Mouse (Mus musculus) adrenal gland, postnatal 4 days (tissue): ENCODE measurements around the gene Mlx. TPM values are rescaled to one million over a fixed set of nuclear protein-coding genes. Genes with fewer than 3 reads are reported as not detected.

Experiments
- DNase-seq, 2 experiments: peaks; one replicate each; pipeline ENCODE4 v3.0.0; 2021 to 2022; ENCODE audit warnings: low spot score in 2 of 2, mixed read lengths in 2 of 2
- long read RNA-seq, 2 experiments: library from polyadenylated mRNA; stranded (forward); transcript quantifications; one replicate each; pipeline ENCODE4 v2.0.0; 2021
- total RNA-seq, 2 experiments: library from RNA; stranded (reverse); gene quantifications; 2 replicates each; pipeline ENCODE4 v1.2.3; 2021

Gene Mlx
- 10 to 100 TPM; 27.3 to 27.5 TPM for total RNA-seq
- long read RNA-seq, experiment 1, transcript Mlx-202 (8 exons, 1,826 nt) = major isoform, 22 of 31 reads
- long read RNA-seq, experiment 1, partial matches to known transcripts = 0 of 31 reads
- long read RNA-seq, experiment 1, other reads (novel, unspliced or antisense) = 5 of 31 reads
- long read RNA-seq, experiment 2, transcript Mlx-201 (8 exons, 1,965 nt) = minor isoform, 9 of 41 reads
- long read RNA-seq, experiment 2, transcript Mlx-202 (8 exons, 1,826 nt) = major isoform, 11 of 41 reads
- long read RNA-seq, experiment 2, partial matches to known transcripts = 0 of 41 reads
- long read RNA-seq, experiment 2, other reads (novel, unspliced or antisense) = 17 of 41 reads

DNA sequence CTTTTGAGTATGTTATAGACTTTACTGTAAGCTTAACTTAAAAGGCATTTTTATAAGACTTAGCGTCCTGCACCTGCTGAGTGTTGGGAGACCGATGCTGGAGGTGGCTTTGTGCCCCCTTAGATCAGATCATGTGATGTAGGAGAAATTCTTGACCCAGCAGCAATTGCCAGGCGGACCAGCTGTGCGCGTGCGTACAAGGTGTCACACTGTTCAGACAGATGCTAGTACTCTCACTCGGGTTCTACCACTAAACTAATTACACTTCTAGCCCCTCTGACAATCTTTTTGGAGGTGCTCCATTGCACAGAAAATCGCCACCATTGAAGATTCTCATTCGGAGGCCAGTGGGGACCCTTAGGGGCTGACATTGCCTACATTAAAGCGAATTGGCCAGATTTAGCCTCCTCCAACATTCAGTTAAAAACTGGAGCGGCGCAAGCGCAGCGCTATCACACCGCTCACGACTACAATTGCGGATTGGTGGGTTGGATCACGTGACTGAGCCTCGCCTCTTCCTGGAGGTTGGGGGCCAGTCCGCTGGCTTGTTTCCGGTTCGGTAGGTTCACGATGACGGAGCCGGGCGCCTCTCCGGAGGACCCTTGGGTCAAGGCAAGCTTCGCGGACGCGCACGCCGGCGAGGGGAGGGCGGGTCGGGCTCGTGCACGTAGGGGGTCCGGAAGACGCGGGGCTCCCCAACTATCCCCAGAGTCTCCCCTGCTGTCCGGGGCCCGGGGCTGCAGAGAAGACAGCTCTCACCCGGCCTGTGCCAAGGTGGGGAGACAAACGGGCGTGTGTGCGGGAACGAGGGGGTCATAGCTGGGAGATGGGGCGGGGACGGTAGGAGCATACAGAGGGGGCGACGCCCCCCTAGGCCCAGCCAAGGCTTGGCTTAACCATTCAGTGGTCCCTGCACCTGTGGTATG lies at the start of gene Mlx:
Gene Mlx (plus strand): TSS at position 522 of the 926 bp plus-strand sequence.
- peak; percentile 69 to 78 for DNase-seq

DNA sequence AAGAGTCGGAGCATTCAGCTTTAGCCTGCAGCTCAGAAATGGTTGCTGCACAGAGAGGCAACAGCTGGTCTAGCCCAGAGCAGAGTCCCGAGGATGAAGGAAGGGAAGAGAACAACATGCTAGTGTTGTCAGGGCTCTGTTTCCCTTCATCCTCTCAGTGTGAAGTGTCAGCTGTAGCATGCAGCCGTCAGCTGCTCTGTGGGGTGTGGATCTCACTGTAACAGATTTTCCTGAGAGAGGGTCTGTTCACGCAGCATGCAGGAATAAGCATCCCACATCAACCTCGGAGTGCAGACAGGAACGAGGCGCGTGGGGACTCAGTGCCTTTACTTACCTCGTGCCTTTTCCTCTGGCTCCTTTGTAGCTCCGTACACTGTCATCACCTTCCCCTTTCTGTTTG lies 49.3 kb upstream of the Mlx start:
- DNase-seq = no peak

DNA sequence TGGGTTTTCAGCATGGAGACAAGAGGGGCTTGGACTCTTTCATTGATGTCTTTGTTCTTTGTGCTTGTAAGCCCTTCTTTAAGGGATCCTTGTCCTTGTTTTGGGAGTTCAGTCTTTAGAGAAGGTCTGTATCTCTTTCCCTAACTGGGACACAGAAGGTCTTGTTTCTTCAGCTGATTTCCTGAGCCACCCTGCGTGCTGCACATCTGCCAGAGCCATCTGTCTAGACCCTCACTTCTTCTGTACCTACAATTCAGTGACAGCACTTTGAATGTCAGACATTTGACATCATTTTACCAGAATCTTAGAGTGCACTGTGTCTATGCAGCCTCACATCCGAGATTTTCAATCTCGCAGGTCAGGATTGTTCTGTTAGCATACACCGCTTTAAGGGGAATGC lies 41.3 kb upstream of the Mlx start:
- no peak for DNase-seq

DNA sequence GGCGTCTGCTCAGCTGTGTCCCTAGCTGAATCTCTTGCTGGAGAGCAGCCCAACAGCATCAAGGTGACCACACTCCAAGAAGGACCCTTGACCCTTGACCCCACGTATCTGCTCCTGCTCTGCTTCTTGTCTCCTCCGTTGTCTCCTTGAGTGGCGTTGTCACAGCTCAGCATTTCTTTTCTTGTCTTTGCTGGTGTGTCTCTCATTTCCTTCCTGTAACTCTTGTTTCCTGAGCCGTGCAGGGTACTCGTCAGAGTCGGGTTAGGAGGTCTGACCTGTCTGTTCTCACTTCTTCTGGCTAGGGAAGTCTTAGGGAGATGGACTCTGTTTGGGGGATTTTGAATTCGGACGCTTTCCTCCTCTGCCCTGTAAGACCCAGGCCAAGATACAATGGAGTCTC lies 40.6 kb upstream of the Mlx start:
- DNase-seq = no peak

DNA sequence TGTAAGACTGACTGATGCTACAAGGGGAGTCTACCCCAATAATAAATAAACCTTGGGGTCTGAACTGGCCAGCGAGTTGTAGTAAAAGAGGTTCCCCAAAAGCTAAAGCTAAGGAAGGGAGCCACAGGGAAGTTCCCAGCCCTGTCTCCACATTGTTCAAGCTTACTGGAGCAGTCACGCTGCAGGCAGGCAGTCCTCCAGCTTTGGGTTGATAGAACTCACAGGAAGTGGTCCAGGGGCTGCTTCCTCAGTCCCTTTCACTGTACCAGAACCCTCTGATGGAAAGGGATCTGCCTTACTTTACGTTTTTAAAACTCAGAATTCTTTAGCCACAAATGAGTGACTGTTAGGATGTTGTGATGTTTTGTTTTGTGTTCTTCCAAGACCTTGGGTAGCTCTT lies 39.6 kb upstream of the Mlx start:
- DNase-seq = no peak

DNA sequence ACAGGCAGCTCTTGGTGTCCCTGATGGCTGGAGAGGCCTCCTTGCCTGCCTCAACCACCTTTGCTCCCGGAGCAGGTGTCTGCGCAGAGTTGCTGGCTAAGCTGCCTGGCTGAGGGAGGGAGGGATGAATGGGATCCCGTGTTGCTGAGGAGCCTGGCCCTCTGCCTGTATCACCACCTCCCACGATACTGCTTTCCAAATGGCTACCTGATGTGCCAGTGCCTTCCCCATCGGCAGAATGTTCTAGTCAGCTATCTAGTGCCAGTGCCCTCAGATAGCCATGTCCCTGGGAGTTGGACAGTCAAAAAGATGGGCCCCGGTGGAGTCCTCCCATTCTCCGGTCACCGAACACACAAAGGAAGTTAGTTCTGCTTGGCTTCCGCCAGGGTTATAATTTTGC lies 36.7 kb upstream of the Mlx start:
- DNase-seq = no peak

DNA sequence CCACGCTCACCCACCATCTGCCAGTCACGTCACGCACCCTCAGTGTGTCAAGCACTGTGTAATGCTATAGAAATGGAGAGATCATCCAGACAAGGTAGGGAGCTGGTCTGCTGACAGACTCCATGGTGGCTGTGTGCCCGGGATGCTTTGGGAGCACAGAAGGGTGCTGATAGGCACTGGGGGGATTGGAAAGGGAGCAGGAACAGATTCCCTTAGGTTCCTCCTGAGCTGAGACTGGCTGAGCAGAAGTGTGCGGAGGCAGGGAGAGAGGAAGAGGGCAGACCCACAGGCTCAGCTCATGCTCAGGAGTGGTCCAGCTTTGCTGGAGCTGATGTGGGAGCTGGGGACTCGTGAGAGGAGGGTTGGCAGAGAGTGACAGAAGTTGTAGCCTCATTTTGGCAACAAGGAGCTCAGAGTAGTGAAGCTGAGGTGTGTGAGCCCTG lies 36.0 kb upstream of the Mlx start:
- no peak for DNase-seq

DNA sequence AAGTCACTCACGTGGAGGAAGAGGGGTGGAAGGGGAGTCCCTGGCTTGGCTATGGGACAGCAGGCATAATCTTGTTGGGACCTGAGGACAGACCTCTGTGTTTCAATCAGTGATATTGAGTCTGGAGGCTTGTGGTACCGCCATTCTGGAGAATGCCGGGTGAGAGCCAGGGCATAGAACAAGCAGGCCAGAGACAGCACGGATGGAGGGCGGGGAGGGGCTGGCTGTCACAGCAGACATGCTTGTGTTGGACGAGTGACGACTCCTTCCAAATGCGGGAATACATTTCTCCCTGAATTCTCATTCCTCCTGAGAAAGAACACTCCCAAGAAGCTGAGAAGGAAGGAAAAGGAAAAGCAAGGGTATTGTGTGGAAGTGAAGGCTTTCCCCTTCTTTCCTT lies 35.5 kb upstream of the Mlx start:
- DNase-seq = no peak

DNA sequence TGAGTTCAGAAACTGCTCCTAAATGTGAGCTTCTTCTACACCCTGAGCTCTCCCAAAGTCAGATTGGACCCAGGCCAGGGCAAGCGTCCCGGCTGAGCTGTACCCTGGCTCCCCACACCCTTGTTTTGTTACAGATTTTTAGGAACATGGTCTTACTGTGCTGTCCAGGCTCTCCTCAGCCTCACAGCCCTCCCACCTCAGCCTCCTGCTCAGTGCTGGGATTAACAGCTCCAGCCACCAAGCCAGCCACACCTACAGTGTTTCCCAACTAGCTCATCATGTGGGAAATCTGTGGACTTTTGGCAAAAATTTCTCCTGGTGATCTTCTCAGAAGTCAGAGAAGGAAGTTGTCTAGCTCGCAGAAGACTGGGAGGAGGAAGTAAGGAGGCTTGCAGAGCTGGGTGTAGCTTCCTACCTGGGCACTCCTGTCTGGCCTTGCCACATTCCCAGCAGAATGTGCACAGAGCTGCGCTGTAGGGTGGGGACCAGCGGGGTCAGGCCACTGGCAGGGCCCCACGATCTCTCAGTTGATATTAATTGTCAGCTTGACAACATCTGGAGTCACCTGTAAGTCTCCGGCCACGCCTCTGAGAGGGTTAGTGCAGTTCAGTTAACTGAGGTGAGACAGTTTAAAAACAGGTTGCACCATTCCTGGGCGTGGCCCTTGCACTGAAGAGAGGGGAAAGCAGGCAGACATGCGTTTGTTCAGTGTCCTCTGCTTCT lies 34.2 kb upstream of the Mlx start:
- no peak for DNase-seq

DNA sequence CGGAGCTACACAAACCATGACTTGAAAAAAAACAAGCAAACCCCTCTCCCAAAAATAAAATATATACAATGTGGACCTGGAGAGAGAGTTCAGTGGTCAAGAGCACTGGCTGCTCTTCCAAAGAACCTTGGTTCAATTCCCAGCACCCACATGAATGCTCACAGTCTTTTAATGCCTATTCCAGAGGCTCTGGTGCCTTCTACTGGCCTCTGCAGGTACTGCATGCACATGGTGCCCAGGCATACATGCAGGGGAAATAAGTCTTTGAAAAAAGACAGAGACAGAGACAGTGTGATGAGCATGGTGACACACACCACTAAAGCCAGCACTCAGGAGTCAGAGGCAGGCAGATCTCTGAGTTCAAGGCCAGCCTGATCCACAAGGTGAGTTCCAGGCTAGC lies 33.1 kb upstream of the Mlx start:
- no peak for DNase-seq

DNA sequence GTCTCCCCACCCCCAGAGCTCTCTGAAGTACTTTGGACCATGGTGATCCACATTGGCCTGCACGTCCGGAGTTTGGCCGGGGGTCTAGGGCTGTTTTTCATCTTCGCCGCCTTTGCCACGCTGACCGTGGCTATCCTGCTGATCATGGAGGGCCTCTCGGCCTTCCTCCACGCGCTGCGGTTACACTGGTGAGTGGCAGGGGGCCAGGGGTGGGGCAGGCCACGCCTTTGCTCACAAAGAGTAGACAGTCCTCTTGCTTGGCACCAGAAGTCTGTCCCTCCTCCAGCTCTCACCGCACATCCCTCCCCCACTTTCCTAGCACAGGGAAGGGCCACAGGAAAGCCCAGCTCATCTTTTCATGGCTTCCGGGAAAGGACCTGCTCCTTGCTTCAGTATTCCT lies 31.7 kb upstream of the Mlx start:
- DNase-seq = no peak

DNA sequence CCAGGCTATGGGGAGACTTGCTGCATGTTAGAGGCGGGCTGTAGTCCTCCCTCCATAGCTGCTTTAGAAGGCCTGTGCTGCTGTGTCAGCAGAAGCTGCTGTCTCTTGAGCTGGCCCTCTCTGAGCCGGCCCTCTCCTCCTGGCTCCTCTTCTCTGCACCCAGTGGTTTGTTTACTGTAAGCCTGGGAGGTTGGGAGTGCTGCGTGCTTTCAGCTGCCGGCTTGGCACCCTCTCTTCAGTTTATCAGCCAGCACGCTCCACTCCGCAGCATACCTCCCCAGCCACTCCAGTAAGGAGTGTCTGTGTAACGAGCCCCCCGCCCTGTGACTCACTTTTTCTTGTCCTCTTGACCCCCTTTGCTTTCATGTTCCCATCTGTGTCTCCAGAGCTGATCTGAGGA lies 30.2 kb upstream of the Mlx start:
- no peak for DNase-seq

DNA sequence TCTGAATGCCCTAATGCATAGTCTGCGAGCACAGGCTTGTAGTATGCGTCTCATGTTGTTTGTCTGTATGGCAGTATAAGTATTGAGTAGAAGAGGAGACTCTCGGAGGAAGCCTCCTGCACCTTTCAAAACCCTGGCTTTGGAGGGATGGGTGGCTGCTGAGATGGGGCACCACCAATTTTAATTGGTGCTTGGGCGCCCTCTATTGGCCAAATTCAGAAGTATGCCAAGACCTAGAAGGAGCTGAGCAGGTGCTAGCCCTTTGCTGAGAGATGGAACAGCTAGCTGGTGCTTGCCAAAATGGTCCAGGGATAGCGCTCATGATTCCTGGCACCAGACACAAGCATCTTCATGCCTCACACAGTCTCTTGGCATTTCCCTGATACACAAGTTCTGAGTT lies 29.2 kb upstream of the Mlx start:
- peak in 1 of 2 experiments; percentile 77 for DNase-seq

DNA sequence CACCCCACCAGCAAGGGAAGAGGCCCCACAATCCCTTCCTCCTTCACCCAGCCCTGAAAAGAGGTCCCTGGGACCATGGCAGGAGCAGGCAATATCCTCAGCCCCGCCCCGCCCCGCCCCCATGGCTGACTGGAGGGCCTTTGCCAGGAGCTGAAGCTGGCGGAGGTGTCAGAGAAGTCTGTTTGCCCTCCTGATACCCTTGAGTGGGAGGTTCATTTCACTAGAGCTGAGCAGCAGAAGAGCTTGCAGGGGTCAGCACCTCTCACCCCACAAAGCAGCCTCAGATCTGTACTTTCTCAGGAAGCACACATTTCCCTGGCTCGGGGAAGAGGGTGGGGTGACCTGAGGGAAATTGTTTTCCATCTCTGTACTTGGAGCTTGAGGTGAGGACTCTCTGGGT lies 28.4 kb upstream of the Mlx start:
- no peak for DNase-seq

DNA sequence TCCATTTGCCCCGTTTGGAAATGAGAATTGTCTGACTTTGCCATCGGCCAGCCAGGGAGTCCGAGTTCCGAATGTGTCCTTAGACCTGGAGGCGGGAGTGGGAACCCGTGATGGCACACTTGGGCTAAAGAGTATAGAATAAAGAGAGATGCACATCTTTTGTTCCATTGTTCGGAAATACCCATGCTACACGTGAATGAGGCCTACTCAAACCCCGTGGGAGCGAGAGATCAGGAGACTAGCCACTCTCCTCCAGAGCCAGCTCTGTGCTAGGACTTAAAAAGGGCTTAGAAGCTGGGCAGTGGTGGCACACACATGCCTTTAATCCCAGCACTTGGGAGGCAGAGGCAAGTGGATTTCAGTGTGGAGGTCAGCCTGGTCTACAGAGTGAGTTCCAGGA lies 27.6 kb upstream of the Mlx start:
- DNase-seq = no peak

DNA sequence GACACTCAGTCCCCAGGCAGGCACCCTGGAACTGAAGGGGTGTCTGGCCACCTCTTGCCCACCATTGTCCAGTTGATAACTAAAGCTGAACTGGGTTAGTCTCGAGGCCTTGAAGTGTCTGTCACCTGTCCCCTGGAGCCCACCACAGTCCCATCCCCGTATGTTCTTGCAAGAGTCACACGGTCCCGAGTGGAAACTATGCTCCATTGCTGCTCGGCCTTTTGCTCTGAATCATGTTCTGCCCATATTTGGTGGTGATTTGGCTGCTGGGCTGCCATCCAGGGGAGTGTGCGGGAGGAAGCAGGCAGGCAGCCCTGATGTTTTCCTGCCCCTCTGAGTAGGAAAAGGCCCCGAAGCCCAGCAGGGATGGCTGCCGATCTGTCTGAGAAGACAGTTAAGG lies 27.0 kb upstream of the Mlx start:
- DNase-seq = no peak

DNA sequence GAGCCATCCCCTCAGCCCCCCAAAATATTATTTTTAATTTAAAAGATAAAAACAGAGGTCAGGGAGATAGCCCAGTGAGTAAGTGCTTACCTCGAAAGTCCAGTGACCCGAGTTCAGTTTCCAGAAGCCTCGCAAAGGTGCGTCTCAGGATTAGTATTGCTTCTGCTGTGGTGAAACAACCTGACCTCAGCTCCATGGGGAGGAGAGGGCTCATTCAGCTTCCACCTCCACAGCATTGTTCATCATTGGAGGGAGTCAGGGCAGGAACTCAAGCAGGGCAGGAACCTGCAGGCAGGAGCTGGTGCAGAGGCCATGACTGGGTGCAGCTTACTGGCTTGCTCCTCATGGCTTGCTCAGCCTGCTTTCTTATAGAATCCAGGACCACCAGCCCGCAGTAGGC lies 26.0 kb upstream of the Mlx start:
- no peak for DNase-seq

DNA sequence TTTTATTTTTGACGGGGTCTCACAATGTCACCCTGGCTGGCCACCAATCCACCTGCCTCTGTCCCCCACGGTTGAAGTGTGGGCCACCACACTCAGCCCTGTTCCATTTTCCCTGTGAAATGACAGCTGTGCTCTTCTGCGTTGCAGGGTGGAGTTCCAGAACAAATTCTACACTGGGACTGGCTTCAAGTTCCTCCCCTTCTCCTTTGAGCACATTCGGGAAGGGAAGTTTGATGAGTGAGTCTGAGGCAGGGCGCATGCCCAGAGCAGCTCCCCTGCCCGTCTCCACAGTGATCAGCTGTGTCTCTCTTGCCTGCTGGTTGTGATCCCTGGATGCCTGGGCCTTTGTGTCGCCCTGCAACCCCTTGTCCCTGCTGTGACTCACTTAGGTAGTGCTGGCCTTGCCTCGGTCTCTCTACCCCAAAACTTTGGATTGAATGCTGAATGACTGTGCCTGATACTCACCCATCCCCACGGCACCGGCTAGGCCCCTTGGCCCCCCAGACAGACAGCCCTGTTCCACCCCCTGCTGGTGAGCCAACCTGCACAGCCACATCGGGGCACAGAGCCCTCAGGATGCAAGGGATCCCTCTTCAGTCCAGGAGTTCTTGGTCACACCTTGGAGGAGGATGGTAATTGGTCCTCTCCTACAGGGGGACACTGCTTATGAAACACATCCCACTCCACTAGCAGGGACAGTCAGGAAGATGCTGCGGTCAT lies 24.8 kb upstream of the Mlx start:
- no peak for DNase-seq

DNA sequence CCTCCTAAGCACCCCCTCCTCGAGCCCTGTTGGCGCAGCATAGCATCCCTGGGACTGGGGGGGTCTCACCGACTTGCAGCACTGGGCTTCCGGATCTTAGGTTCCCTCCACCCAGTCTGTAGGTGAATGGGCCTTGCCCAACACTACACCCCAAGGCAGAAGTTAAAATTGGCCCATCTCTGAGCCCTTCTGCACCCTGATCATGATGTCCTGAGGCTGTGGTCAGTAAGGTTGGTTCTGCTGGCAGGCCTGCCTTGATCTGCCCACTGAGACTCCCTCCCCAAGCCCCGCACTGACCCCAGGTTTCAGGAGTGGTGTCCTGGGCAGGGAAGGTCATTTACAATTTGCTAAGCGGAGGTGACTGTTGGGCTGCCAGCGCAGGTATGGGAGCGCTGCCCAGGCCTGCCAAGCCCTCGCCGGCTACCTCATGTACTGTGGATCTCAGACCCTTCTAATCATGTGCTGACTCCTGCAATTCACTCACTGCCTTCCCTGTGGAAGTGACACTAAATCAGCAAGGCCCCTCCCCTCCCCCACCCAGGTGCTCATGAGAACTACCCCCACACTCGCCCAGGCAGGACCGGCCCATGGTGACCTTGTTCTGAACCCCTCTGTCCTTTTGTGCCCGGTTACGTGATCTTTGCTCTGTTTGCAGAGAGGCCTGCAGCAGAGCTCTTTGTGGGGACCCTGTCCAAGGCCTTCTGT lies 24.0 kb upstream of the Mlx start:
- no peak for DNase-seq

DNA sequence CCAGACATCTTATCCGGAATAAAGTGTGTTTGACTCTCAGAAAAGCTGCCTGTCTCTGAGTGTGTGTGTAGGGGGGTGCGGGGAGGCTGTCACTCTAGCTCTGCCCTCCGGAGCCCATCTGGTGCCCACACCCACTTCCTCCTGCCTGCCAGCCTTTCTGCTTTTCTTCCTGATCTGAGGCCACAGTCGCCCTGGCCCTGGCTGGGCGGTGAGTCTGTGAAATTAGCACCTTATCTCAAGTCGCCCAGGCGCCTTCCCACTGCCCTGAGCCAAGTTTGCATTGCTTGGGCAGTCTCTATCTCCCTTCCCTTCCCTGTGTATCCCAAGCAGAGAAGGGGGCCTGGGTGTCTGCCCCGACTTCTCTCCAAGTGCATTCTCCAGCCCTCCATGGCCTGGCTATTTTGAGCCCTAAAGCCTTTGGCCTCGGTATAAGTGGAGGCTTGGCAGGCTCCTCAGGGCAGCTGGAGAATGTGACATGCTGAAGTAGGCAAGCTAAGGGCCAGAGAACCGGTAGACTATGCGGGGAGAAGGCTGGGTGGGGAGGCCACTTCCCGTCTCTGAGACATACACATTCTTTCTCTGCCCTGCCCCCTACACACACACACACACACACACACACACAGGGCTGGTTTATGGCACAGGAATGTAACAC lies 23.3 kb upstream of the Mlx start:
- DNase-seq = peak in 1 of 2 experiments; percentile 56
